ENCODE assay signal across 8 mouse cellular contexts in the genomic region with DNA sequence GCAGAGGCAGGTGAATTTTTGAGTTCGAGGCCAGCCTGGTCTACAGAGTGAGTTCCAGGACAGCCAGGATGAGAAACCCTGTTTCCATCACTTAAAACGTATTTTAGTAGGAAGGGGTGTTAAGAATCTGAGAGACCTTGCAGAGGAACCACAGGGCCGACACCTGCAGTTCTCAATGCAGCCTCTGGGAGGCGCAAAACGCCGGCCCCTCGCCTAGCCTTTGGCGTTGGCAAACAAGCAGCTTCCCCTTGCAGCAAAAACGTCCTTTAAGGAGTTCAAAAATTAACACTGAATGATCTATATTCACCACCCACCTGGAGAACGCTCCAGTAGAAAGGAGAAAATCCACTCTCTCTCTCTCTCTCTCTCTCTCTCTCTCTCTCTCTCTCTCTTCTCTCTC. TPM values are rescaled to one million over a fixed set of nuclear protein-coding genes. Genes with fewer than 3 reads are reported as not detected.
DNase-seq lines count a peak whose midpoint lies in the region; ATAC-seq lines count a peak whose summit lies in the region.

No protein-coding gene starts in this region.

- no peak overlapping the region for H3K4me2 ChIP-seq in hindbrain, embryonic 11.5 days (replicated peaks; ENCODE audit: low read depth, low read length)
- H3K4me2 ChIP-seq in hindbrain, embryonic 16.5 days (ENCODE audit: low read length) = no peak overlapping the region; the same call in 1 of the 2 replicates
- H3K4me2 ChIP-seq in forebrain, embryonic 14.5 days (ENCODE audit: low read length) = no peak overlapping the region
- H3K4me2 ChIP-seq in liver, embryonic 12.5 days = peak overlapping the region; percentile 99

- peak; percentile 83 for DNase-seq in hindbrain, embryonic 11.5 days (ENCODE audit: low spot score)
- DNase-seq in adrenal gland, postnatal 4 days (ENCODE audit: low spot score in 2 of 2) = peak; percentile 40 to 50
- DNase-seq in forebrain, embryonic 14.5 days (ENCODE audit: low spot score) = peak; percentile 72
- peak; percentile 87 for DNase-seq in induced T-regulatory cell, adult 2 months (ENCODE audit: low read depth)
- DNase-seq in ovary, postnatal 10 days (ENCODE audit: low spot score) = peak; percentile 62
- peak; percentile 80 for DNase-seq in thymus, postnatal 0 days (ENCODE audit: low spot score)

- no peak overlapping the region for H3K9ac ChIP-seq in hindbrain, embryonic 11.5 days (ENCODE audit: low read depth, low read length)
- H3K9ac ChIP-seq in hindbrain, embryonic 16.5 days (ENCODE audit: low read depth, low read length) = no peak overlapping the region
- no peak overlapping the region for H3K9ac ChIP-seq in forebrain, embryonic 14.5 days (ENCODE audit: low read length)
- H3K9ac ChIP-seq in liver, embryonic 12.5 days = peak overlapping the region; percentile 78; the same call in 1 of the 2 replicates

- peaks cover 39% of the 10 kb centered on the region for H3K27me3 ChIP-seq in hindbrain, embryonic 11.5 days (ENCODE audit: control insufficient read depth, insufficient read depth, low read length)
- H3K27me3 ChIP-seq in hindbrain, embryonic 16.5 days (replicated peaks; ENCODE audit: control insufficient read depth, insufficient read depth, low read length) = peaks cover 12% of the 10 kb centered on the region
- H3K27me3 ChIP-seq in forebrain, embryonic 14.5 days (replicated peaks; ENCODE audit: control insufficient read depth, insufficient read depth, low read length) = peaks cover 20% of the 10 kb centered on the region
- H3K27me3 ChIP-seq in liver, embryonic 12.5 days (replicated peaks) = peaks cover 7% of the 10 kb centered on the region

- no peak for ATAC-seq in hindbrain, embryonic 11.5 days (ENCODE audit: low FRiP score)
- ATAC-seq in hindbrain, embryonic 16.5 days = no peak
- ATAC-seq in forebrain, embryonic 14.5 days = no peak
- no peak for ATAC-seq in liver, embryonic 12.5 days

- no peaks in the 10 kb centered on the region for H3K36me3 ChIP-seq in hindbrain, embryonic 11.5 days (ENCODE audit: control insufficient read depth, insufficient read depth, low read length)
- no peaks in the 10 kb centered on the region for H3K36me3 ChIP-seq in hindbrain, embryonic 16.5 days (ENCODE audit: control insufficient read depth, insufficient read depth, low read length)
- no peaks in the 10 kb centered on the region for H3K36me3 ChIP-seq in forebrain, embryonic 14.5 days (ENCODE audit: control insufficient read depth, insufficient read depth, low read length)
- H3K36me3 ChIP-seq in liver, embryonic 12.5 days = no peaks in the 10 kb centered on the region

- peaks cover 23% of the 10 kb centered on the region for H3K4me1 ChIP-seq in hindbrain, embryonic 11.5 days (replicated peaks; ENCODE audit: control insufficient read depth, insufficient read depth, low read length)
- H3K4me1 ChIP-seq in hindbrain, embryonic 16.5 days (ENCODE audit: control insufficient read depth, insufficient read depth, low read depth, low read length) = peaks cover 31% of the 10 kb centered on the region
- H3K4me1 ChIP-seq in forebrain, embryonic 14.5 days (ENCODE audit: control insufficient read depth, insufficient read depth, low read length) = peaks cover 26% of the 10 kb centered on the region
- H3K4me1 ChIP-seq in liver, embryonic 12.5 days = peaks cover 83% of the 10 kb centered on the region

- H3K4me3 ChIP-seq in hindbrain, embryonic 11.5 days (ENCODE audit: low read depth, low read length) = no peak overlapping the region
- H3K4me3 ChIP-seq in hindbrain, embryonic 16.5 days (ENCODE audit: low read length) = no peak overlapping the region
- no peak overlapping the region for H3K4me3 ChIP-seq in forebrain, embryonic 14.5 days (ENCODE audit: low read depth, low read length)
- peak overlapping the region; percentile 83; the same call in 1 of the 2 replicates for H3K4me3 ChIP-seq in liver, embryonic 12.5 days

- H3K9me3 ChIP-seq in hindbrain, embryonic 11.5 days (ENCODE audit: control insufficient read depth, low read length) = no peaks in the 10 kb centered on the region
- H3K9me3 ChIP-seq in hindbrain, embryonic 16.5 days (ENCODE audit: control insufficient read depth, low read length) = no peaks in the 10 kb centered on the region
- H3K9me3 ChIP-seq in forebrain, embryonic 14.5 days (replicated peaks; ENCODE audit: control insufficient read depth, low read length) = no peaks in the 10 kb centered on the region
- H3K9me3 ChIP-seq in liver, embryonic 12.5 days (replicated peaks) = no peaks in the 10 kb centered on the region

- WGBS in hindbrain, embryonic 11.5 days = 25% methylated on average over 10 of the region's 10 CpGs
- WGBS in hindbrain, embryonic 16.5 days = 15% methylated on average over 10 of the region's 10 CpGs
- 14% methylated on average over 10 of the region's 10 CpGs for WGBS in forebrain, embryonic 14.5 days
- WGBS in liver, embryonic 12.5 days (ENCODE audit: insufficient replicate concordance) = 8% methylated on average over 10 of the region's 10 CpGs

- no peak overlapping the region for H3K27ac ChIP-seq in hindbrain, embryonic 11.5 days (ENCODE audit: low read depth, low read length)
- H3K27ac ChIP-seq in hindbrain, embryonic 16.5 days (ENCODE audit: low read depth, low read length) = no peak overlapping the region
- H3K27ac ChIP-seq in forebrain, embryonic 14.5 days (ENCODE audit: low read depth, low read length) = no peak overlapping the region
- no peak overlapping the region for H3K27ac ChIP-seq in liver, embryonic 12.5 days

RNA-seq across cellular contexts. Expression of a gene that starts 1.8 kb away (rescaled TPM):
- 174 and 179 TPM in 2 replicates for polyA plus RNA-seq in hindbrain, embryonic 11.5 days (2014; fragmentation: Nextera tagmentation; extraction: Ambion mirVana)
- polyA plus RNA-seq in hindbrain, embryonic 16.5 days (2015; fragmentation: Nextera tagmentation; extraction: Ambion mirVana) = 46.4 and 52.2 TPM in 2 replicates
- 10 to 100 TPM; 22.9 to 25.0 TPM for total RNA-seq in adrenal gland, postnatal 4 days (2021)
- polyA plus RNA-seq in forebrain, embryonic 14.5 days (2014; fragmentation: Nextera tagmentation; extraction: Ambion mirVana) = 112 and 132 TPM in 2 replicates
- polyA plus RNA-seq in liver, embryonic 12.5 days (2016; fragmentation: Nextera tagmentation; extraction: Ambion mirVana) = 22.2 and 23.3 TPM in 2 replicates
- polyA plus RNA-seq in thymus, postnatal 0 days (2015; fragmentation: Nextera tagmentation; extraction: Ambion mirVana) = 14.2 and 16.1 TPM in 2 replicates

RNA-seq across cellular contexts. Expression of a gene that starts 51.1 kb away (rescaled TPM):
- 3.9 and 5.2 TPM in 2 replicates for polyA plus RNA-seq in hindbrain, embryonic 11.5 days (2014; fragmentation: Nextera tagmentation; extraction: Ambion mirVana)
- polyA plus RNA-seq in hindbrain, embryonic 16.5 days (2015; fragmentation: Nextera tagmentation; extraction: Ambion mirVana) = 14.3 and 17.9 TPM in 2 replicates
- total RNA-seq in adrenal gland, postnatal 4 days (2021) = 10 to 100 TPM; 22.0 to 30.9 TPM
- polyA plus RNA-seq in forebrain, embryonic 14.5 days (2014; fragmentation: Nextera tagmentation; extraction: Ambion mirVana) = 12.7 and 22.1 TPM in 2 replicates
- polyA plus RNA-seq in liver, embryonic 12.5 days (2016; fragmentation: Nextera tagmentation; extraction: Ambion mirVana) = 10.8 TPM in 2 replicates
- 55.9 and 58.5 TPM in 2 replicates for polyA plus RNA-seq in thymus, postnatal 0 days (2015; fragmentation: Nextera tagmentation; extraction: Ambion mirVana)
